Mouse (Mus musculus) brain, embryonic 14.5 days (tissue): Measurements from ENCODE around the gene Gm20517.

Source experiments
- CTCF ChIP-seq: fragments of 200-500 bp; IDR thresholded peaks from 2 replicates; pipeline ENCODE4 v1.5.1; 2012; ENCODE audit warnings: inconsistent platforms, mild to moderate bottlenecking, moderate library complexity, borderline replicate concordance; ENCODE audit not compliant: insufficient read depth, insufficient read length; ENCODE audit errors: extremely low read depth
- POLR2A ChIP-seq: fragments of 200-500 bp; IDR thresholded peaks from 2 replicates; pipeline ENCODE4 v1.6.1; 2012; ENCODE audit warnings: mild to moderate bottlenecking, inconsistent platforms, borderline replicate concordance; ENCODE audit not compliant: poor library complexity, insufficient read depth, insufficient read length, severe bottlenecking; ENCODE audit errors: extremely low read depth

DNA sequence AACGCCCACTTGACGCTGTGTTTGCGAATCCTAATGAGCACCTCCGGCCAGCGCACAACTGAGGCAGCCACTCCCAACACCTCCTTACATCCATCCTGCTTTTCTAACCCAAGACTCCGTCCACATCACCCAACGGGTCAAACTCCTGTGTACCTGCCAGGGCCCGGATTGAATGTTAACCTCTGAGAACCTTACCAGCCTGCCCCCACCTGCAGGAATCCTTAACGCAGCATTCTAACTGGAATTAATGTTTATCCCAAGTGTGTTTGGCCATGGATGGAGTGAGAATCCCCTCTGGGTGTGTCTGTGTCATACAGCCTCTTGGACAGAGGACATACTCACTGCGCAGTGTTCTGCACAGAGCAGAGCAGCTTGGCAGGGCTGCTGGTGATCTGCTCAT lies 86.8 kb downstream of the Gm20517 start:
- TF ChIP-seq CTCF, result no peak
- TF ChIP-seq POLR2A, result no peak
